Mouse (Mus musculus) liver, embryonic 11.5 days (tissue): ENCODE measurements around the gene B3gnt2. TPM values are rescaled to one million over a fixed set of nuclear protein-coding genes. Genes with fewer than 3 reads are reported as not detected.
"Not testable (repeated sequence)": the region's sequence is repeated elsewhere in the genome, so short reads cannot be mapped to it uniquely, and the experiment has no call there.

Experiments used
- ATAC-seq: fragments of 200-750 bp; cut with Nextera tagmentation; replicated peaks from 2 replicates; pipeline ENCODE4 v1.8.0; 2017; ENCODE audit warnings: moderate number of reproducible peaks, mild to moderate bottlenecking, moderate TSS enrichment, moderate library complexity; ENCODE audit not compliant: low FRiP score
- DNase-seq: peaks from one replicate; pipeline ENCODE4 v3.0.0-alpha.2; 2017; ENCODE audit warnings: low spot score
- H3K27ac ChIP-seq: fragments of 300-500 bp; sonication (generic); 2 replicates; pipeline ENCODE4 v1.5.1; 2014; ENCODE audit warnings: mild to moderate bottlenecking, low read depth, low read length, control low read depth
- H3K27me3 ChIP-seq: fragments of 300-500 bp; sonication (generic); replicated peaks from 2 replicates; pipeline ENCODE4 v1.6.1; 2014; ENCODE audit warnings: low read length, mixed read lengths; ENCODE audit not compliant: control insufficient read depth, insufficient read depth
- H3K36me3 ChIP-seq: fragments of 300-500 bp; sonication (generic); 2 replicates; pipeline ENCODE4 v1.6.1; 2014; ENCODE audit warnings: mild to moderate bottlenecking, low read length, moderate library complexity, mixed read lengths; ENCODE audit not compliant: control insufficient read depth, insufficient read depth
- H3K4me1 ChIP-seq: fragments of 300-500 bp; sonication (generic); replicated peaks from 2 replicates; pipeline ENCODE4 v1.6.1; 2014; ENCODE audit warnings: low read length, mixed read lengths; ENCODE audit not compliant: control insufficient read depth, insufficient read depth
- H3K4me2 ChIP-seq: fragments of 300-500 bp; sonication (generic); 2 replicates; pipeline ENCODE4 v1.6.1; 2014; ENCODE audit warnings: mild to moderate bottlenecking, control low read depth, moderate library complexity
- H3K4me3 ChIP-seq: fragments of 300-500 bp; sonication (generic); 2 replicates; pipeline ENCODE4 v1.5.1; 2014; ENCODE audit warnings: low read depth, low read length, control low read depth
- H3K9ac ChIP-seq: fragments of 300-500 bp; sonication (generic); 2 replicates; pipeline ENCODE4 v1.6.1; 2014; ENCODE audit warnings: low read depth, low read length, control low read depth
- H3K9me3 ChIP-seq: fragments of 300-500 bp; sonication (generic); 2 replicates; pipeline ENCODE4 v1.6.1; 2016; ENCODE audit warnings: low read length, inconsistent platforms, mixed read lengths; ENCODE audit not compliant: control insufficient read depth
- WGBS: fragments of 180-500 bp; shearing (Covaris S2); extraction: QIAGEN DNeasy Blood & Tissue Kit; methylation state at CpG from one replicate; pipeline ENCODE4 v1.1.7; 2014; 5-methylcytosine and 5-hydroxymethylcytosine counted together
- polyA plus RNA-seq: library from polyadenylated mRNA; unstranded; fragments of >200 nt; fragmentation: Nextera tagmentation; extraction: Ambion mirVana; gene quantifications from 2 replicates; pipeline ENCODE4 v1.2.1, GENCODE M21; 2014

Gene B3gnt2
- polyA plus RNA-seq, 1 experiment from 2014 or later = 3.9 TPM

DNA sequence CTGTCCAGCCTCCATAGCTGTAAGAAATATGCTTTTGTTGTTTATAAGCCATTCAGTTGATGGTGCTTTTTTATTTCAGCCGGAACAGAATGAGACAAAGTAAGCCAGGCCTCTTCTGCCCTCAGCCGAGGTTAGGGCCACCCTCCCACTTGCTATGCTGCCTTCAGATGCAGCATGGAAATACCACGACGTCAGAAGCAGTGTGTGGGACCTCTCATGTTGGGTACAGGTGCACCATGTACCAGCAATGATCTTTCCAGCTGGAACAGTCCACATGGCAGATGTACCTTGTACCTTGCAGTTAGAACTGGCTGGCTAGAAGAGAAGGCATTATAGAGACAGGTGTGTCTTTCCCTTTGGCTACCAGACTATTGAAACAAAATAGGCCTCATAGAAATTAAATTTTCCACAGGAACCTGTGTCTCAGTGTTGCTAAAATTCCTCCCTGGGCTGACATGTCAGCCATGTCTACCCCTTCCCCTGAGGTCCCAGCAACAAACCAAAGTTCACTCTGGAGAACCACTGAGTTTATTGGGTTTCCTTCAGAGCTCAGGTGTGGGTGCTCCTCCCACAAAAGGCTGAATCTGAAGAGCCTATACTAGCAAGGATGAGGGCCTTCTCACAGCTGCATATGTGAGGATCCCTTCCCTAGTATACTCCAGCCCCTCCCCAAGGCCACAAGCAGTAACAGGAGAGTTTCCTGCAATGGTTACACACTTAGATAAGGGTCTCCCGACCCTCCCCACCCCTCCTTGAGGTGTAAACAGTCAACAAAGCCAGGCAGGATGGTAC lies 121.1 kb downstream of the B3gnt2 start:
- no peaks in the 10 kb centered on the region for H3K9me3 ChIP-seq
- WGBS = 55% methylated on average over 5 of the region's 5 CpGs
- no peak overlapping the region for H3K4me2 ChIP-seq

DNA sequence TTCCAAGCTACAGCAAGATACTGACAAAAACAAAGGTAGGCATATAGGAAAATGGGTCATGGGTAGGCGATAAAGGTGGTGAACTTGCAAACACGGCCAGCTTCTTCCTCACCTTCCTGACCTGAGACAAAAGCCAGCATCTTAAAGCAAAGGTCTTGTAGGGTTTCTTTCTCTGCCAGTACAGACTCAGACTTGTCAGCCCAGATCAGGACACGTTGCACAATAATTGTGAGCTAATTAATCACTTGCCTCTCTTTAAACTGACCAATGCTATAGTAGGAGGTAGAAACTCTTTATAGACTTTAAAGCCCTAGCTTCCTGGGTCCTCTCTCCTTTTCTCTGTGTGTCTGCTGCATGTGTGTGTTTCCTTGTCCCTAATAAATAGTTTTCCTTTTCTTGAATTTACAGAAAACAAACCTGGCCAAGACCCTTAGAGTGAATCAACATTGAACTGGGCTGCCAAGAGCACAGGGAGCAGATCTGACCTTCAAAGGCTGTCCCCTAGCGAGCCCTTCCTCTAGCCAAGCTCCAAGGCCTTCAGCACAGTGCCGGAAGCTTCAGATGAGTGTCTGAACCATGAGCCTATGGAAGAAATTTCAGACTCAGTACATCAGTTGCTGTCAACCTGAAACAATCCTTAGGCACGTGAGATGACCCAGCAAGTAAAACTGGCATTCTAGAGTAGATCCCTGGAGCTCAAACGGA lies 124.1 kb downstream of the B3gnt2 start:
- H3K27me3 ChIP-seq = no peaks in the 10 kb centered on the region
- WGBS = 77% methylated on average over 7 of the region's 7 CpGs
- H3K4me1 ChIP-seq = no peaks in the 10 kb centered on the region
- ATAC-seq (no peak), DNase-seq (no peak)
- no peak overlapping the region for H3K4me3 ChIP-seq
- no peaks in the 10 kb centered on the region for H3K36me3 ChIP-seq
- H3K4me2 ChIP-seq = no peak overlapping the region
- H3K9me3 ChIP-seq = no peaks in the 10 kb centered on the region
- H3K9ac ChIP-seq = no peak overlapping the region
- H3K27ac ChIP-seq = no peak overlapping the region

More for the DNA sequence above, 121.1 kb downstream of the B3gnt2 start:
- no peaks in the 10 kb centered on the region for H3K4me1 ChIP-seq
- H3K27ac ChIP-seq = no peak overlapping the region
- no peaks in the 10 kb centered on the region for H3K27me3 ChIP-seq
- ATAC-seq = no peak
- H3K9ac ChIP-seq = no peak overlapping the region
- H3K4me3 ChIP-seq = no peak overlapping the region
- H3K36me3 ChIP-seq = no peaks in the 10 kb centered on the region
- no peak for DNase-seq

DNA sequence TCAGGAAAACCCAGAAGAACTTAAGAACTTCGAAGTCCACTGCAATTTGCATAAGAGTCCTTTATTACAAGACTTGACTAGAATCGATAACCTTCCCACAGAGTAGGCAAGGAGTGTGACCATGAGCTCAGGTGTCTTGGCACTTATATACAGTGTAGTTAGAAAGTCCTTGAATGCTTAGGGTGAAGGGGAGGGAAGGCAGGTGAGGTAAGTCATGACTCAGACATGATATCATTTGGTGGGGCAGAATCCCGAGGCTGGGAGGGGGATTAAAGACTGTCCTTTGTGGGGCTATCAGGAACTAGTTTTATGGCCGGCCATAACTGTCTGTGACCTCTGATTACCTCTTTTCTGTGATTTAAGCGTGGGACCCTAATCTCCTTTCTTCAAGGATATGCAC lies 125.6 kb downstream of the B3gnt2 start:
- 75% methylated on average over 5 of the region's 5 CpGs for WGBS
- not testable (repeated sequence) for DNase-seq, H3K9me3 ChIP-seq

DNA sequence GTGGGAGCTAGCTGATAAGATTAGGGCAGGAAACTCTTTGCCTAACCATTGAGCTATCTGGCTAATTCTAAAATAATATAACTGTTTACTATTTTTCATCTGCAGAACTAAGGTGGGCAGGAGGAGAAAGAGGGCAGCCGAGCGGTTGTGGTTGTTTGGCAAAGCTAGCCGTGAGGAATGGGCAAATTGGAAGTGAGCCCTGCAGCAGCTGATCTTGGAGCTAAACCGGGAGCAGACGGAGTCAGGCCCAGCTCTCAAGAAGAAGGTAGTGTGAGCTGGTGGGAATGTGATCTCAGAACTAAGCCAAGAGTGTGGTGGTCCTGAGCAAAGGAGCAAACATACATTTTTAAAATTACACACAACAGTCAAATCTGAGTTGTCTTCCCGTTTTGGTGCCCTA lies 126.8 kb downstream of the B3gnt2 start:
- ATAC-seq = no peak
- Histone ChIP-seq H3K4me3 (no peak overlapping the region), H3K4me1 (no peaks in the 10 kb centered on the region), H3K4me2 (no peak overlapping the region), H3K9me3 (no peaks in the 10 kb centered on the region), H3K36me3 (no peaks in the 10 kb centered on the region), H3K27me3 (no peaks in the 10 kb centered on the region), H3K9ac (no peak overlapping the region), H3K27ac (no peak overlapping the region)
- DNase-seq = no peak
- WGBS = 88% methylated on average over 6 of the region's 6 CpGs

More for the DNA sequence above, 125.6 kb downstream of the B3gnt2 start:
- H3K4me3 ChIP-seq, H3K4me2 ChIP-seq, H3K4me1 ChIP-seq, ATAC-seq, H3K36me3 ChIP-seq, H3K9ac ChIP-seq, H3K27ac ChIP-seq, H3K27me3 ChIP-seq: not testable (repeated sequence)

DNA sequence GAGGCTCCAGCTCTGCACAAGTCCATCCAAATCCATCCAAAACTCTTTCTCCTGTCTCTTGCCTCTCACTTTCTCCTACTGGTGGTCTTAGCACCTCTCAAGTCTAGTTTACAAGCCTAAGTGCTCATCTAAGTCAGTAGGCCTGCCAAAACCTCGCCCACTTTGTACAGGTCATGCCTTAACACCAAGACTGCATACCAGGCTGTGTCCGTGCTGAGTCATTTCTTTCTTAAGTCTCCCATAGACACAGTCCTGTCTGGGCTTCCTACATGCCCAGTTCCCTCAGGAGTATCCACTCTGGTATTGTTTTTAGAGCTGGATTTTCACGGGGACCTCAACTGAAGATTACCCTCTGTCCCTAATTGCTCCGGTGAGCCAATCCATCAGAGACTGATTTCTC lies 127.9 kb downstream of the B3gnt2 start:
- H3K9me3 ChIP-seq = no peaks in the 10 kb centered on the region
- H3K27ac ChIP-seq = no peak overlapping the region
- no peak for ATAC-seq
- no peak overlapping the region for H3K4me3 ChIP-seq
- H3K4me2 ChIP-seq = no peak overlapping the region
- no peaks in the 10 kb centered on the region for H3K36me3 ChIP-seq
- no peak overlapping the region for H3K9ac ChIP-seq
- H3K27me3 ChIP-seq = no peaks in the 10 kb centered on the region
- no peaks in the 10 kb centered on the region for H3K4me1 ChIP-seq
- no peak for DNase-seq
- 89% methylated on average over 4 of the region's 4 CpGs for WGBS

DNA sequence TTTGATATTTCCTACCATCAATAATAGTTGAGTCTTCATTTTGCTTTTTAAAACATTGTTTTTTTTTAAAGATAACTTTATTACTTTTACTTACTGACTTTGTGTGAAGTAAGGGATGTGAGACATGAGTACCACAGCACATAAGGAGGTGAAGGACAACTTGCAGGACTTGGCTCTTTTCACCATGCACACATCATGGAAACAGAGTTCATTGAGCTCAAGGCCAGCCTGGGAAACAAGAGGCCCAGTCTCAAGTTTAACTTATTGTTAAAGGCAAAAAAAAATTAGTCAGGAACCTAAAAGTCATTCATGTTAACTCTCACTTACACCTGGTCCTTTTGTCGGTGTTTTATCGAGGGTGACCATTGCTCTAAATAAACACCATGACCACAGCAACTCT lies 137.7 kb downstream of the B3gnt2 start:
- 88% methylated on average over 2 of the region's 2 CpGs for WGBS
- H3K4me3 ChIP-seq = no peak overlapping the region
- no peaks in the 10 kb centered on the region for H3K4me1 ChIP-seq
- no peaks in the 10 kb centered on the region for H3K36me3 ChIP-seq
- no peak overlapping the region for H3K9ac ChIP-seq
- no peaks in the 10 kb centered on the region for H3K27me3 ChIP-seq
- ATAC-seq (no peak), DNase-seq (no peak)
- no peak overlapping the region for H3K27ac ChIP-seq
- no peaks in the 10 kb centered on the region for H3K9me3 ChIP-seq
- no peak overlapping the region for H3K4me2 ChIP-seq

DNA sequence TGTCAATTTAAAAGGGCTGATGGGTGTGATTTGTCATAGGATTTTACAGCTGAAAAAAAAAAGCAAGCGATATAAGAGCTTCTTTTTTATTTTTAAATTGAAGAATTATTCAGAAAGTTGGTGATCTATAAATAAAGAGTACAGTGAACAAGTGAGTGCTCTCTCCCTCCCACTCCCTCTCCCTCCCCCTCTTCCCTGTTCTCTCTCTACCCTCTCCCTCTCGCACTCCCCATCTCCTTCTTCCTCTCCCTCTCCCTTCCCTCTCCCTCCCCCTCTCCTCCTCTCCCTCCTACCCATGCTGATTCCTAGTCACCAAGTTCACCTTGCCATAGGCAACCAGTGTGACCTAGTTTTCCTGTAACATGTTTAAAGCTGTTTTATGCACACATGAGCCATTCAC lies 140.7 kb downstream of the B3gnt2 start:
- DNase-seq (no peak), ATAC-seq (no peak)
- H3K4me3 ChIP-seq = no peak overlapping the region
- no peaks in the 10 kb centered on the region for H3K27me3 ChIP-seq
- no peaks in the 10 kb centered on the region for H3K36me3 ChIP-seq
- H3K9me3 ChIP-seq = no peaks in the 10 kb centered on the region
- H3K27ac ChIP-seq = no peak overlapping the region
- H3K9ac ChIP-seq = no peak overlapping the region
- 74% methylated on average over 2 of the region's 2 CpGs for WGBS
- H3K4me2 ChIP-seq = no peak overlapping the region
- H3K4me1 ChIP-seq = no peaks in the 10 kb centered on the region

DNA sequence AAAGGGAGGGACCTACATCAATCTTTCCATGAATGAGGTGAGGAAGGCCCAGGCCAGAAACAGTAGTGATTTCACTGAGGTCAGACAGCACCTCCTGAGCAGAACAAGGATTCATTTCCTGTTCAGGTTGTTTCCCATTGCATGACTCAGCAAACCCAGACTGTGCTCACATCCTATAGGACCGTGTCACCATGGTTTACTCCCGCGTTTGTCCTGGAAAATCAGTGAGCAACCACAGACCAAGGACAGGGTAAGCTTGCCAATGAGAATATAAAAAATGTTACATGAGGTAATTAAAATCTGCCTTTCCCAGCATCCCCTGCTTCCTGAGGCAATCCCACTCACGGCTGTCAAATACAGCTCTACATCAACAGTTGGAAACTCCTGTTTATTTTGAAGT lies 141.2 kb downstream of the B3gnt2 start:
- Histone ChIP-seq H3K9ac (no peak overlapping the region), H3K27ac (no peak overlapping the region), H3K4me1 (no peaks in the 10 kb centered on the region), H3K27me3 (no peaks in the 10 kb centered on the region), H3K4me3 (no peak overlapping the region), H3K9me3 (no peaks in the 10 kb centered on the region), H3K36me3 (no peaks in the 10 kb centered on the region), H3K4me2 (no peak overlapping the region)
- DNase-seq = no peak
- no peak for ATAC-seq
- 68% methylated on average over 4 of the region's 4 CpGs for WGBS

DNA sequence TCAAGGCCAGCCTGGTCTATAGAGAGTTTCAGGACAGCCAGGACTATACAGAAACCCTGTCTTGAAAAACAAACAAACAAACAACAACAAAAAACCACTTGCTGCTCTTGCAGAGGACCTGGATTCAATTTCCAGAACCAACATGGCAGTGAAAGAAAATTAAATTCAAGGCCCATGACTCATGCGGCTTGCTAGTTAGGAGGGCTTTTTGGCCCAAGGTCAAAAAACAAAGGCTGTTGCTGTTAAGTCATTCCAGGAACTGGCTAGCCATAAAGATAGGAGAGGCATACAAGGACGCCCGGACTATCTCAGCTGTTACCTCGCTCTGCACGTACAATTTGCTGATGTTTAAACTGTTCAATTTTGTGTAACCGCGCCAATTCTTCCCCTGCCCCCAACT lies 142.7 kb downstream of the B3gnt2 start:
- Histone ChIP-seq H3K27me3 (no peaks in the 10 kb centered on the region), H3K9ac (no peak overlapping the region), H3K4me2 (no peak overlapping the region), H3K9me3 (no peaks in the 10 kb centered on the region), H3K4me1 (no peaks in the 10 kb centered on the region), H3K36me3 (no peaks in the 10 kb centered on the region), H3K27ac (no peak overlapping the region), H3K4me3 (no peak overlapping the region)
- DNase-seq = no peak
- ATAC-seq = no peak
- WGBS = 93% methylated on average over 7 of the region's 7 CpGs
